Mouse (Mus musculus) kidney, embryonic 16.5 days (tissue): ENCODE measurements around the gene Rusc2. TPM values are rescaled to one million over a fixed set of nuclear protein-coding genes. Genes with fewer than 3 reads are reported as not detected.

Experiments
- ATAC-seq: fragments of 200-750 bp; cut with Nextera tagmentation; 2 replicates; pipeline ENCODE4 v1.8.0; 2017; ENCODE audit warnings: moderate TSS enrichment; ENCODE audit not compliant: low FRiP score, low TSS enrichment
- H3K27ac ChIP-seq: fragments of 300-500 bp; sonication (generic); 2 replicates; pipeline ENCODE4 v1.5.1; 2014; ENCODE audit warnings: low read length
- H3K27me3 ChIP-seq: fragments of 300-500 bp; sonication (generic); 2 replicates; pipeline ENCODE4 v1.6.1; 2014; ENCODE audit warnings: low read length, control low read depth, mixed read lengths; ENCODE audit not compliant: insufficient read depth
- H3K36me3 ChIP-seq: fragments of 300-500 bp; sonication (generic); 2 replicates; pipeline ENCODE4 v1.6.1; 2014; ENCODE audit warnings: low read length, control low read depth, mixed read lengths; ENCODE audit not compliant: insufficient read depth
- H3K4me1 ChIP-seq: fragments of 300-500 bp; sonication (generic); 2 replicates; pipeline ENCODE4 v1.6.1; 2014; ENCODE audit warnings: low read length, control low read depth, mixed read lengths; ENCODE audit not compliant: insufficient read depth
- H3K4me2 ChIP-seq: fragments of 300-500 bp; sonication (generic); replicated peaks from 2 replicates; pipeline ENCODE4 v1.6.1; 2014; ENCODE audit warnings: low read depth, low read length
- H3K4me3 ChIP-seq: fragments of 300-500 bp; sonication (generic); 2 replicates; pipeline ENCODE4 v1.5.1; 2014; ENCODE audit warnings: mild to moderate bottlenecking, low read length
- H3K9ac ChIP-seq: fragments of 300-500 bp; sonication (generic); replicated peaks from 2 replicates; pipeline ENCODE4 v1.6.1; 2014; ENCODE audit warnings: low read length
- H3K9me3 ChIP-seq: fragments of 300-500 bp; sonication (generic); 2 replicates; pipeline ENCODE4 v1.6.1; 2016; ENCODE audit warnings: low read length, control low read depth
- WGBS: fragments of 180-500 bp; shearing (Covaris S2); extraction: QIAGEN DNeasy Blood & Tissue Kit; methylation state at CpG from one replicate; pipeline ENCODE4 v1.1.7; 2014; 5-methylcytosine and 5-hydroxymethylcytosine counted together
- polyA plus RNA-seq: library from polyadenylated mRNA; unstranded; fragments of >200 nt; fragmentation: Nextera tagmentation; extraction: Ambion mirVana; gene quantifications from 2 replicates; pipeline ENCODE4 v1.2.1, GENCODE M21; 2015

The Rusc2 gene
- polyA plus RNA-seq, 1 experiment from 2014 or later = 10.3 TPM

DNA sequence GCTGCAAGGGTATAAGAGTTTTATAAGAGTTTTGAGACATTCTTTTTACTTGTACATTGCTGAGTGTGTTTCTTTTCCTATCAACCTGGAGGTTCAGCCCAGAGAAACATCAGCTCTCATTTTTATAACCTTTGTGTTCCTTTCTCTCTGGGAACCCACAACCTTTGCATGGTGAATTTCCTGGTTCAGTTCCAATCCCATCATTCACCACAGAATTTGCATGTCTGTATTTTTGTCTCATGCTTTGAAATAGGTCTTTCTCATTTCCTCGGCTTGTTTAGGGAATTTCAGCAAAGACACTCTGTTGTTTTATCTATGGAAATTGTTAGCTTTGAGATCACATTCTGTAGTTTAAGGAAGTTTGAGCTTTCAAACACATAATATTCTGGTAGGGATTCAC, 91.9 kb downstream of the Rusc2 start:
- Histone ChIP-seq H3K9me3 (no peaks in the 10 kb centered on the region), H3K9ac (no peak overlapping the region), H3K4me2 (no peak overlapping the region), H3K4me3 (no peak overlapping the region), H3K27me3 (no peaks in the 10 kb centered on the region), H3K27ac (no peak overlapping the region), H3K4me1 (no peaks in the 10 kb centered on the region), H3K36me3 (no peaks in the 10 kb centered on the region)
- WGBS = 67% methylated on average over 1 of the region's 1 CpGs
- ATAC-seq = no peak

DNA sequence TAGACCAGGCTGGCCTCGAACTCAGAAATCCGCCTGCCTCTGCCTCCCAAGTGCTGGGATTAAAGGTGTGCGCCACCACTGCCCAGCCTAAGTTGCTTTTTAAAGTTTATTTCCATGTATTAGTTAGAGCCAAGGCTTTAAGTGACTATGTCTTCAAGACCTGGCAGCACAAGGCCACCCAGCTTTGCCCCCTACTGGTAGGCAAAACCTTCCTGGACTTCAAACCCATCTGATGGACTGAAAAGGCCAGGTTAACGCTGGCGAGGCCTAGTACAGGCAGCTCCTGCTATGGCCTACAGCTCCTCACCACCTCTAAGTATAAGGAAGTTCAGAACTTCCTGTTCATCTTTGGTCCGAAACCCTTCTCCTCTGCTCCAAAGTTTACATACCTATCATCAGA, 94.8 kb downstream of the Rusc2 start:
- no peaks in the 10 kb centered on the region for H3K4me1 ChIP-seq
- ATAC-seq = no peak
- no peak overlapping the region for H3K27ac ChIP-seq
- no peaks in the 10 kb centered on the region for H3K9me3 ChIP-seq
- H3K36me3 ChIP-seq = no peaks in the 10 kb centered on the region
- no peaks in the 10 kb centered on the region for H3K27me3 ChIP-seq
- no peak overlapping the region for H3K9ac ChIP-seq
- no peak overlapping the region for H3K4me2 ChIP-seq
- H3K4me3 ChIP-seq = no peak overlapping the region
- 81% methylated on average over 6 of the region's 6 CpGs for WGBS

Other genes starting within 250 kb of the Rusc2 start
- gene Atp8b5, start 114.8 kb upstream of the Rusc2 start, polyA plus RNA-seq = 0.66 and 0.77 TPM in 2 replicates
- 0.30 and 0.50 TPM in 2 replicates for gene Fam166b, start 47.2 kb downstream of the Rusc2 start, polyA plus RNA-seq
- 3.0 and 3.5 TPM in 2 replicates for gene Tesk1, start 60.0 kb downstream of the Rusc2 start, polyA plus RNA-seq
- gene Cd72, start 72.6 kb downstream of the Rusc2 start, polyA plus RNA-seq = 3.3 and 4.1 TPM in 2 replicates
- gene Sit1, start 101.8 kb downstream of the Rusc2 start, polyA plus RNA-seq = not detected in 2 replicates
- gene Ccdc107, start 110.9 kb downstream of the Rusc2 start, polyA plus RNA-seq = 73.5 and 89.4 TPM in 2 replicates
- 45.3 and 47.7 TPM in 2 replicates for gene Arhgef39, start 117.7 kb downstream of the Rusc2 start, polyA plus RNA-seq
- gene Car9, start 125.0 kb downstream of the Rusc2 start, polyA plus RNA-seq = 1.5 and 2.7 TPM in 2 replicates
- 233 and 312 TPM in 2 replicates for gene Tpm2, start 141.8 kb downstream of the Rusc2 start, polyA plus RNA-seq
- gene Creb3, start 180.4 kb downstream of the Rusc2 start, polyA plus RNA-seq = 80.2 and 83.0 TPM in 2 replicates
- gene Tln1, start 180.7 kb downstream of the Rusc2 start, polyA plus RNA-seq = 66.5 and 69.1 TPM in 2 replicates
- 32.3 and 33.0 TPM in 2 replicates for gene Rgp1, start 196.7 kb downstream of the Rusc2 start, polyA plus RNA-seq
- gene Gba2, start 196.9 kb downstream of the Rusc2 start, polyA plus RNA-seq = 25.8 and 26.3 TPM in 2 replicates
- gene Msmp, start 202.5 kb downstream of the Rusc2 start, polyA plus RNA-seq = 0.89 and 3.1 TPM in 2 replicates
- 9.1 and 9.5 TPM in 2 replicates for gene Npr2, start 250.0 kb downstream of the Rusc2 start, polyA plus RNA-seq